Mouse (Mus musculus): ENCODE data around the gene Vmn2r8. TPM values are rescaled to one million over a fixed set of nuclear protein-coding genes. Genes with fewer than 3 reads are reported as not detected.

Vmn2r8 gene
- polyA plus RNA-seq, 1 experiment from 2014 or later, result not detected

Other genes with a start within 250 kb of the Vmn2r8 start
- gene Gak, start 179.1 kb downstream of the Vmn2r8 start, polyA plus RNA-seq (2014; fragmentation: Nextera tagmentation; extraction: Ambion mirVana), result 29.4 and 32.1 TPM in 2 replicates
- 20.0 and 22.2 TPM in 2 replicates for gene Tmem175, start 179.1 kb downstream of the Vmn2r8 start, polyA plus RNA-seq (2014; fragmentation: Nextera tagmentation; extraction: Ambion mirVana)
- gene Idua, start 148.5 kb downstream of the Vmn2r8 start, polyA plus RNA-seq (2014; fragmentation: Nextera tagmentation; extraction: Ambion mirVana), result 14.4 and 15.2 TPM in 2 replicates
- gene Dgkq, start 139.2 kb downstream of the Vmn2r8 start, polyA plus RNA-seq (2014; fragmentation: Nextera tagmentation; extraction: Ambion mirVana), result 5.6 and 6.3 TPM in 2 replicates
- gene Slc26a1, start 133.3 kb downstream of the Vmn2r8 start, polyA plus RNA-seq (2014; fragmentation: Nextera tagmentation; extraction: Ambion mirVana), result 0.70 and 1.2 TPM in 2 replicates
- gene Fgfrl1, start 116.5 kb downstream of the Vmn2r8 start, polyA plus RNA-seq (2014; fragmentation: Nextera tagmentation; extraction: Ambion mirVana), result 28.0 and 31.7 TPM in 2 replicates
- gene Rnf212, start 33.9 kb downstream of the Vmn2r8 start, polyA plus RNA-seq (2014; fragmentation: Nextera tagmentation; extraction: Ambion mirVana), result 2.9 and 4.1 TPM in 2 replicates
- gene Tmed11, start 13.5 kb downstream of the Vmn2r8 start, polyA plus RNA-seq (2014; fragmentation: Nextera tagmentation; extraction: Ambion mirVana), result not detected in 2 replicates
- not detected in 2 replicates for gene Vmn2r9, start 43.8 kb upstream of the Vmn2r8 start, polyA plus RNA-seq (2014; fragmentation: Nextera tagmentation; extraction: Ambion mirVana)
- gene Vmn2r10, start 197.7 kb upstream of the Vmn2r8 start, polyA plus RNA-seq (2014; fragmentation: Nextera tagmentation; extraction: Ambion mirVana), result not detected in 2 replicates

All from heart, embryonic 11.5 days (tissue).